21 mouse cellular contexts compared by ENCODE assay signal in genomic region chr14:78062484-78062883, GRCm38 (mm10). TPM values are rescaled to one million over a fixed set of nuclear protein-coding genes. Genes with fewer than 3 reads are reported as not detected.
A peak's percentile ranks its signal among the peaks of the same experiment; 100 is the strongest.
DNase-seq lines count a peak whose midpoint lies in the region; ATAC-seq lines count a peak whose summit lies in the region.
"Had no signal": no experiment of that assay in that cellular context is flagged by ENCODE, and none has a peak within 500 bp of the region (broad histone marks: within the 10 kb centered on the region; RNA-seq: fewer than 3 reads in every experiment).

No protein-coding gene starts in this region.

- H3K4me3 ChIP-seq in kidney, embryonic 16.5 days (ENCODE audit: low read length), result no peak overlapping the region
- H3K4me3 ChIP-seq: embryonic facial prominence, embryonic 10.5 days; forebrain, embryonic 13.5 days; heart, embryonic 13.5 days had no signal

- H3K4me1 ChIP-seq in kidney, embryonic 16.5 days (ENCODE audit: insufficient read depth, low read length), result 0 out of 2 replicates have a peak, but pooled peaks cover 8% of the 10 kb centered on the region
- H3K4me1 ChIP-seq: forebrain, embryonic 13.5 days had no signal

- 37% methylated on average over 11 of the region's 11 CpGs for whole genome bisulfite sequencing in kidney, embryonic 16.5 days

- peak; percentile 68 for DNase-seq in heart, adult 11 months
- no peak for DNase-seq in heart, adult 8-10 months (ENCODE audit: low spot score)
- peak; percentile 2 for DNase-seq in kidney, adult 9 months
- DNase-seq in kidney, postnatal 36 days, result peak; percentile 4 to 15
- no peak for DNase-seq in lung, postnatal 25 days (ENCODE audit: low spot score)
- no peak for DNase-seq in thymus, postnatal 25 days
- no peak for DNase-seq in urinary bladder, postnatal 14 days (ENCODE audit: low spot score)
- DNase-seq: adrenal gland, postnatal 10 days; cerebellum, adult 11-12 months; cerebellum, adult 9-11 months; forebrain, postnatal 0 days; gastrocnemius, postnatal 14 days; heart, postnatal 36 days had no signal

- no peaks in the 10 kb centered on the region for H3K36me3 ChIP-seq in kidney, embryonic 16.5 days (ENCODE audit: insufficient read depth, low read length)
- H3K36me3 ChIP-seq: embryonic facial prominence, embryonic 10.5 days; heart, embryonic 13.5 days had no signal

- no peak overlapping the region for H3K27ac ChIP-seq in kidney, embryonic 16.5 days (ENCODE audit: low read length)
- H3K27ac ChIP-seq: embryonic facial prominence, embryonic 10.5 days; forebrain, embryonic 13.5 days; heart, embryonic 13.5 days had no signal

- no peaks in the 10 kb centered on the region for H3K9me3 ChIP-seq in kidney, embryonic 16.5 days (ENCODE audit: low read length)
- H3K9me3 ChIP-seq: embryonic facial prominence, embryonic 10.5 days; forebrain, embryonic 13.5 days; heart, embryonic 13.5 days had no signal

- H3K27me3 ChIP-seq in kidney, embryonic 16.5 days (ENCODE audit: insufficient read depth, low read length), result no peaks in the 10 kb centered on the region
- H3K27me3 ChIP-seq: forebrain, embryonic 13.5 days; heart, embryonic 13.5 days had no signal

- no peak overlapping the region for H3K4me2 ChIP-seq in kidney, embryonic 16.5 days (replicated peaks; ENCODE audit: low read depth, low read length)
- H3K4me2 ChIP-seq: forebrain, embryonic 13.5 days; heart, embryonic 13.5 days had no signal

- ATAC-seq in kidney, embryonic 16.5 days (ENCODE audit: low FRiP score, low TSS enrichment), result peak; percentile 92
- ATAC-seq: forebrain, embryonic 13.5 days; forebrain, postnatal 0 days had no signal

- H3K9ac ChIP-seq in kidney, embryonic 16.5 days (replicated peaks; ENCODE audit: low read length), result no peak overlapping the region
- H3K9ac ChIP-seq: forebrain, embryonic 13.5 days; forebrain, postnatal 0 days; heart, embryonic 13.5 days had no signal

RNA-seq across cellular contexts. Expression of gene Fam216b, which starts 26.3 kb away (rescaled TPM):
- not detected for total RNA-seq in heart, adult 8-10 months (2022)
- polyA plus RNA-seq in kidney, embryonic 16.5 days (2015; fragmentation: Nextera tagmentation; extraction: Ambion mirVana), result not detected in 2 replicates
- total RNA-seq: adrenal gland, postnatal 10 days; gastrocnemius, adult 18-20 months; gastrocnemius, postnatal 14 days; heart, postnatal 36 days; MEL had no signal
- polyA plus RNA-seq: C2C12; embryonic facial prominence, embryonic 10.5 days; forebrain, embryonic 13.5 days; heart, embryonic 13.5 days; hindbrain, embryonic 11.5 days had no signal

Comparison
In these comparisons a context has a peak if more than half of its experiments do, and no peak if none do; other contexts are left out.
1. DNase-seq: peak in heart, adult 11 months (single experiment), kidney, adult 9 months (single experiment) and kidney, postnatal 36 days (2 of 2); none in heart, adult 8-10 months (single experiment), lung, postnatal 25 days (single experiment), thymus, postnatal 25 days (single experiment) and urinary bladder, postnatal 14 days (single experiment).